Comparison of ENCODE assay signal across 43 mouse cellular contexts in the genomic region with DNA sequence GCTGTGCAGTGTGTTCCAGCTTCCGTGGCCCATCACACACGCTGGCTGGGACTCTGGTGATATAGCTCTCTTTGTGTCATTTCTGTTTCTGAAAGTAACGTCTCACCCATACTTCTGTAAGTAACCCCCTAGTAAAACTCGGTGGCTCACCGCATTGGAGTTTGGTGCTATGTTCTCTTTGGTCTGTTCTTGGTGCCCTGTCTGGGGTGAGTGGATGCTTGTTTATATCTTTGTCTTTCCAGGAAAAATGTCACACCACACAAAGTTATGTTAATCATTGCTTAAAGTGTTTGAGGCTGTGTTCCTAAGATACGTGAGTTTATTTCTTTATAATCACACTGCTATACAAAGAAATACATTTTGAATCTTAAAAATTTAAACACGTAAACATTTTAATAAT. TPM values are rescaled to one million over a fixed set of nuclear protein-coding genes. Genes with fewer than 3 reads are reported as not detected.
"Had no signal": no experiment of that assay in that cellular context is flagged by ENCODE, and none has a peak within 500 bp of the region (broad histone marks: within the 10 kb centered on the region; RNA-seq: fewer than 3 reads in every experiment).

No protein-coding gene starts in this region.

- DNase-seq: left cerebral cortex, postnatal 4 days; liver; liver, embryonic 13.5 days; lung, adult 2 months; lung, embryonic 14.5 days; lung, postnatal 10 days; lung, postnatal 14 days; lung, postnatal 36 days; lung, postnatal 4 days; midbrain, embryonic 14.5 days had no signal

- H3K4me3 ChIP-seq: left cerebral cortex, adult 2 months; limb, embryonic 10.5 days; limb, embryonic 12.5 days; limb, embryonic 13.5 days; limb, embryonic 15.5 days; liver, embryonic 13.5 days; liver, embryonic 15.5 days; lung, embryonic 15.5 days; midbrain, embryonic 10.5 days; midbrain, embryonic 12.5 days; midbrain, embryonic 13.5 days; midbrain, embryonic 15.5 days; myocyte; neural tube, embryonic 12.5 days had no signal

- ATAC-seq: lung, postnatal 0 days; midbrain, embryonic 13.5 days; midbrain, embryonic 15.5 days; midbrain, embryonic 16.5 days had no signal

- H3K9me3 ChIP-seq: limb, embryonic 10.5 days; limb, embryonic 12.5 days; limb, embryonic 13.5 days; limb, embryonic 15.5 days; liver, embryonic 13.5 days; liver, embryonic 15.5 days; lung, embryonic 15.5 days; megakaryocyte, embryonic 14.5 days; midbrain, embryonic 10.5 days; midbrain, embryonic 12.5 days; midbrain, embryonic 13.5 days; midbrain, embryonic 15.5 days; neural tube, embryonic 12.5 days had no signal

- H3K27me3 ChIP-seq: limb, embryonic 12.5 days; limb, embryonic 13.5 days; limb, embryonic 15.5 days; liver, embryonic 13.5 days; liver, embryonic 15.5 days; lung, embryonic 15.5 days; midbrain, embryonic 12.5 days; midbrain, embryonic 13.5 days; midbrain, embryonic 15.5 days; neural tube, embryonic 12.5 days had no signal

- H3K4me2 ChIP-seq: limb, embryonic 12.5 days; limb, embryonic 13.5 days; limb, embryonic 15.5 days; liver, embryonic 13.5 days; liver, embryonic 15.5 days; lung, embryonic 14.5 days; lung, embryonic 15.5 days; midbrain, embryonic 11.5 days; midbrain, embryonic 12.5 days; midbrain, embryonic 13.5 days; midbrain, embryonic 15.5 days; neural tube, embryonic 12.5 days had no signal

- H3K36me3 ChIP-seq: limb, embryonic 10.5 days; limb, embryonic 12.5 days; limb, embryonic 13.5 days; limb, embryonic 15.5 days; liver, embryonic 13.5 days; liver, embryonic 15.5 days; lung, embryonic 15.5 days; midbrain, embryonic 10.5 days; midbrain, embryonic 12.5 days; midbrain, embryonic 13.5 days; midbrain, embryonic 15.5 days; neural tube, embryonic 12.5 days had no signal

- H3K9ac ChIP-seq: limb, embryonic 12.5 days; limb, embryonic 13.5 days; limb, embryonic 15.5 days; liver, embryonic 13.5 days; liver, embryonic 14.5 days; liver, embryonic 15.5 days; lung, embryonic 14.5 days; lung, embryonic 15.5 days; midbrain, embryonic 12.5 days; midbrain, embryonic 13.5 days; midbrain, embryonic 15.5 days; neural tube, embryonic 12.5 days had no signal

- H3K4me1 ChIP-seq: limb, embryonic 10.5 days; limb, embryonic 12.5 days; limb, embryonic 13.5 days; limb, embryonic 15.5 days; liver, embryonic 13.5 days; liver, embryonic 15.5 days; lung, embryonic 15.5 days; midbrain, embryonic 10.5 days; midbrain, embryonic 12.5 days; midbrain, embryonic 13.5 days; midbrain, embryonic 15.5 days; neural tube, embryonic 12.5 days had no signal

- H3K27ac ChIP-seq: left cerebral cortex, adult 2 months; limb, embryonic 10.5 days; limb, embryonic 12.5 days; limb, embryonic 13.5 days; limb, embryonic 15.5 days; liver, embryonic 13.5 days; liver, embryonic 14.5 days; lung, embryonic 15.5 days; macrophage; midbrain, embryonic 10.5 days; midbrain, embryonic 12.5 days; midbrain, embryonic 13.5 days; midbrain, embryonic 15.5 days; neural tube, embryonic 12.5 days had no signal

RNA-seq across cellular contexts. Expression of a gene that starts 11.2 kb away (rescaled TPM):
- total RNA-seq: left cerebral cortex, adult 18-20 months; left cerebral cortex, adult 2 months; left cerebral cortex, postnatal 10 days; left cerebral cortex, postnatal 14 days; left cerebral cortex, postnatal 25 days; left cerebral cortex, postnatal 36 days; left cerebral cortex, postnatal 4 days; megakaryocyte progenitor cell, adult 5-6 weeks; megakaryocyte, adult 5-6 weeks; megakaryocyte-erythroid progenitor cell, adult 5-6 weeks; monocyte, adult 5-6 weeks had no signal
- polyA plus RNA-seq: macrophage; myocyte; neural tube, embryonic 11.5 days had no signal

RNA-seq across cellular contexts. Expression of a gene that starts 24.5 kb away (rescaled TPM):
- polyA plus RNA-seq: limb, embryonic 10.5 days; limb, embryonic 11.5 days; liver, embryonic 15.5 days; liver, embryonic 16.5 days; lung, embryonic 16.5 days; lung, postnatal 0 days; midbrain, embryonic 12.5 days; myocyte; neural tube, embryonic 11.5 days; neural tube, embryonic 12.5 days had no signal

RNA-seq across cellular contexts. Expression of a gene that starts 43.0 kb away (rescaled TPM):
- total RNA-seq: left cerebral cortex, adult 18-20 months; left cerebral cortex, postnatal 14 days; left cerebral cortex, postnatal 36 days; megakaryocyte progenitor cell, adult 5-6 weeks; megakaryocyte-erythroid progenitor cell, adult 5-6 weeks; midbrain, postnatal 0 days; monocyte, adult 5-6 weeks had no signal
- polyA plus RNA-seq: limb, embryonic 10.5 days; limb, embryonic 11.5 days; limb, embryonic 12.5 days; limb, embryonic 13.5 days; limb, embryonic 15.5 days; liver, embryonic 13.5 days; liver, embryonic 14.5 days; liver, embryonic 15.5 days; liver, embryonic 16.5 days; lung, adult 2 months; lung, embryonic 14.5 days; lung, embryonic 15.5 days; lung, embryonic 16.5 days; lung, postnatal 0 days; macrophage; midbrain, embryonic 10.5 days; midbrain, embryonic 11.5 days; midbrain, embryonic 12.5 days; midbrain, embryonic 13.5 days; midbrain, embryonic 14.5 days; midbrain, embryonic 15.5 days; midbrain, embryonic 16.5 days; midbrain, postnatal 0 days; myocyte; neural tube, embryonic 11.5 days; neural tube, embryonic 12.5 days had no signal
